Mouse (Mus musculus) hindbrain, embryonic 10.5 days (tissue): ENCODE measurements at regions not wholly inside any gene's neighbourhood (a gene's known extent, or its start where the extent isn't known, plus 50 kb on each side); places are given as distances from the start of the nearest gene placed in this dataset.
A peak's percentile ranks its signal among the peaks of the same experiment; 100 is the strongest.

Source experiments
- DNase-seq: peaks from one replicate; pipeline ENCODE4 v3.0.0-alpha.2; 2017; ENCODE audit warnings: low spot score
- H3K27ac ChIP-seq: fragments of 300-500 bp; sonication (generic); 2 replicates; pipeline ENCODE4 v1.5.1; 2016; ENCODE audit warnings: mild to moderate bottlenecking, moderate library complexity
- H3K27me3 ChIP-seq: fragments of 300-500 bp; sonication (generic); 2 replicates; pipeline ENCODE4 v1.6.1; 2016; ENCODE audit warnings: mild to moderate bottlenecking; ENCODE audit not compliant: poor library complexity, insufficient read depth, severe bottlenecking
- H3K36me3 ChIP-seq: fragments of 300-500 bp; sonication (generic); 2 replicates; pipeline ENCODE4 v1.6.1; 2016; ENCODE audit warnings: mild to moderate bottlenecking, moderate library complexity
- H3K4me1 ChIP-seq: fragments of 300-500 bp; sonication (generic); replicated peaks from 2 replicates; pipeline ENCODE4 v1.6.1; 2016; ENCODE audit warnings: mild to moderate bottlenecking
- H3K4me3 ChIP-seq: fragments of 300-500 bp; sonication (generic); 2 replicates; pipeline ENCODE4 v1.5.1; 2016; ENCODE audit warnings: mild to moderate bottlenecking, moderate library complexity
- H3K9me3 ChIP-seq: fragments of 300-500 bp; sonication (generic); 2 replicates; pipeline ENCODE4 v1.6.1; 2016; ENCODE audit warnings: mild to moderate bottlenecking, moderate library complexity
- WGBS: fragments of 180-500 bp; shearing (Covaris S2); methylation state at CpG from one replicate; pipeline ENCODE4 v1.1.7; 2016; 5-methylcytosine and 5-hydroxymethylcytosine counted together

GRCm38 (mm10) chrX:12467528-12468179 is 119.9 kb upstream of the Atp6ap2 start:
- no peaks in the 10 kb centered on the region for H3K36me3 ChIP-seq
- H3K4me1 ChIP-seq = peaks cover 34% of the 10 kb centered on the region
- H3K27me3 ChIP-seq = peaks cover 44% of the 10 kb centered on the region
- peak; percentile 30 for DNase-seq
- 34% methylated on average over 10 of the region's 10 CpGs for WGBS
- no peak overlapping the region for H3K4me3 ChIP-seq
- H3K9me3 ChIP-seq = no peaks in the 10 kb centered on the region
- H3K27ac ChIP-seq = peak overlapping the region; percentile 85

- Histone ChIP-seq H3K27ac (no peak overlapping the region), H3K36me3 (no peaks in the 10 kb centered on the region), H3K27me3 (peaks cover 47% of the 10 kb centered on the region), H3K9me3 (no peaks in the 10 kb centered on the region), H3K4me3 (no peak overlapping the region), H3K4me1 (peaks cover 21% of the 10 kb centered on the region)
- WGBS = 82% methylated on average over 5 of the region's 5 CpGs
- DNase-seq = no peak
Measured at GRCm38 (mm10) chrX:12472296-12472695, 115.3 kb upstream of the Atp6ap2 start.

GRCm38 (mm10) chrX:12479207-12479606 is 108.4 kb upstream of the Atp6ap2 start:
- no peak for DNase-seq
- 85% methylated on average over 6 of the region's 6 CpGs for WGBS
- H3K36me3 ChIP-seq = no peaks in the 10 kb centered on the region
- H3K27me3 ChIP-seq = peaks cover 26% of the 10 kb centered on the region
- H3K27ac ChIP-seq = no peak overlapping the region
- no peaks in the 10 kb centered on the region for H3K9me3 ChIP-seq
- H3K4me1 ChIP-seq = no peaks in the 10 kb centered on the region
- no peak overlapping the region for H3K4me3 ChIP-seq

- peaks cover 34% of the 10 kb centered on the region for H3K27me3 ChIP-seq
- no peaks in the 10 kb centered on the region for H3K4me1 ChIP-seq
- H3K27ac ChIP-seq = no peak overlapping the region
- no peaks in the 10 kb centered on the region for H3K36me3 ChIP-seq
- DNase-seq = no peak
- no peak overlapping the region for H3K4me3 ChIP-seq
- 86% methylated on average over 7 of the region's 7 CpGs for WGBS
- no peaks in the 10 kb centered on the region; the same call in 1 of the 2 replicates for H3K9me3 ChIP-seq
Measured at GRCm38 (mm10) chrX:12490957-12491356, 96.6 kb upstream of the Atp6ap2 start.

GRCm38 (mm10) chrX:12493216-12493615 is 94.4 kb upstream of the Atp6ap2 start:
- WGBS = 51% methylated on average over 5 of the region's 5 CpGs
- Histone ChIP-seq H3K36me3 (no peaks in the 10 kb centered on the region), H3K4me1 (no peaks in the 10 kb centered on the region), H3K4me3 (no peak overlapping the region), H3K27ac (no peak overlapping the region), H3K27me3 (peaks cover 39% of the 10 kb centered on the region), H3K9me3 (no peaks in the 10 kb centered on the region; the same call in 1 of the 2 replicates)
- no peak for DNase-seq

GRCm38 (mm10) chrX:12493916-12494315 is 93.7 kb upstream of the Atp6ap2 start:
- H3K27me3 ChIP-seq = peaks cover 46% of the 10 kb centered on the region
- H3K27ac ChIP-seq = no peak overlapping the region
- no peaks in the 10 kb centered on the region for H3K36me3 ChIP-seq
- H3K4me1 ChIP-seq = no peaks in the 10 kb centered on the region
- 75% methylated on average over 3 of the region's 3 CpGs for WGBS
- H3K4me3 ChIP-seq = no peak overlapping the region
- DNase-seq = no peak
- H3K9me3 ChIP-seq = no peaks in the 10 kb centered on the region; the same call in 1 of the 2 replicates

- Histone ChIP-seq H3K36me3 (no peaks in the 10 kb centered on the region), H3K4me3 (no peak overlapping the region), H3K9me3 (no peaks in the 10 kb centered on the region; the same call in 1 of the 2 replicates), H3K27me3 (peaks cover 51% of the 10 kb centered on the region), H3K27ac (no peak overlapping the region), H3K4me1 (no peaks in the 10 kb centered on the region)
- WGBS = 78% methylated on average over 6 of the region's 6 CpGs
- no peak for DNase-seq
Measured at GRCm38 (mm10) chrX:12494535-12494934, 93.1 kb upstream of the Atp6ap2 start.

- H3K4me3 ChIP-seq = no peak overlapping the region
- no peak overlapping the region for H3K27ac ChIP-seq
- DNase-seq = no peak
- H3K9me3 ChIP-seq = no peaks in the 10 kb centered on the region; the same call in 1 of the 2 replicates
- 92% methylated on average over 3 of the region's 3 CpGs for WGBS
- H3K27me3 ChIP-seq = peaks cover 47% of the 10 kb centered on the region
- H3K36me3 ChIP-seq = no peaks in the 10 kb centered on the region
- H3K4me1 ChIP-seq = no peaks in the 10 kb centered on the region
Measured at GRCm38 (mm10) chrX:12500601-12501000, 87.0 kb upstream of the Atp6ap2 start.

- no peak overlapping the region for H3K27ac ChIP-seq
Measured at GRCm38 (mm10) chrX:12502364-12502763, 85.2 kb upstream of the Atp6ap2 start.

GRCm38 (mm10) chrX:12503581-12503980 is 84.0 kb upstream of the Atp6ap2 start:
- no peak for DNase-seq
- H3K4me3 ChIP-seq = no peak overlapping the region
- H3K27me3 ChIP-seq = peaks cover 42% of the 10 kb centered on the region
- 76% methylated on average over 1 of the region's 1 CpGs for WGBS
- H3K36me3 ChIP-seq = no peaks in the 10 kb centered on the region
- no peak overlapping the region for H3K27ac ChIP-seq
- no peaks in the 10 kb centered on the region for H3K4me1 ChIP-seq
- H3K9me3 ChIP-seq = no peaks in the 10 kb centered on the region

More at GRCm38 (mm10) chrX:12502364-12502763, 85.2 kb upstream of the Atp6ap2 start:
- DNase-seq = no peak
- Histone ChIP-seq H3K36me3 (no peaks in the 10 kb centered on the region), H3K9me3 (no peaks in the 10 kb centered on the region), H3K4me1 (no peaks in the 10 kb centered on the region), H3K27me3 (peaks cover 51% of the 10 kb centered on the region), H3K4me3 (no peak overlapping the region)
- WGBS = 77% methylated on average over 4 of the region's 4 CpGs

- no peaks in the 10 kb centered on the region for H3K9me3 ChIP-seq
- no peak for DNase-seq
- no peak overlapping the region for H3K4me3 ChIP-seq
- H3K4me1 ChIP-seq = no peaks in the 10 kb centered on the region
- H3K36me3 ChIP-seq = no peaks in the 10 kb centered on the region
- peaks cover 29% of the 10 kb centered on the region for H3K27me3 ChIP-seq
- no peak overlapping the region for H3K27ac ChIP-seq
- 78% methylated on average over 3 of the region's 3 CpGs for WGBS
Measured at GRCm38 (mm10) chrX:12511119-12511518, 76.5 kb upstream of the Atp6ap2 start.

GRCm38 (mm10) chrX:12525044-12525443 is 62.6 kb upstream of the Atp6ap2 start:
- Histone ChIP-seq H3K27me3 (peaks cover 4% of the 10 kb centered on the region; the same call in 1 of the 2 replicates), H3K27ac (no peak overlapping the region)
- WGBS = 91% methylated on average over 3 of the region's 3 CpGs

GRCm38 (mm10) chrX:12530406-12531311 is 56.9 kb upstream of the Atp6ap2 start:
- Histone ChIP-seq H3K27me3 (0 out of 2 replicates have a peak, but pooled peaks cover 4% of the 10 kb centered on the region), H3K36me3 (no peaks in the 10 kb centered on the region), H3K4me3 (no peak overlapping the region), H3K4me1 (no peaks in the 10 kb centered on the region), H3K9me3 (no peaks in the 10 kb centered on the region), H3K27ac (no peak overlapping the region)
- no peak for DNase-seq
- 67% methylated on average over 6 of the region's 6 CpGs for WGBS

More at GRCm38 (mm10) chrX:12525044-12525443, 62.6 kb upstream of the Atp6ap2 start:
- Histone ChIP-seq H3K9me3 (no peaks in the 10 kb centered on the region), H3K4me1 (no peaks in the 10 kb centered on the region), H3K4me3 (no peak overlapping the region), H3K36me3 (no peaks in the 10 kb centered on the region)
- DNase-seq = no peak
